Mouse (Mus musculus) left cerebral cortex, adult 2 months (tissue): ENCODE measurements around the gene Arnt2. TPM values are rescaled to one million over a fixed set of nuclear protein-coding genes. Genes with fewer than 3 reads are reported as not detected.

Experiments used
- DNase-seq, 2 experiments: peaks; one replicate each; pipeline ENCODE4 v3.0.0; 2021 to 2022; ENCODE audit warnings: low spot score in 2 of 2, mixed read lengths in 1 of 2; ENCODE audit errors: extremely low spot score in 1 of 2
- H3K27ac ChIP-seq: fragments of 200-600 bp; 2 replicates; pipeline ENCODE4 v1.8.1; 2022
- H3K4me3 ChIP-seq: fragments of 200-600 bp; 2 replicates; pipeline ENCODE4 v1.8.1; 2022
- CTCF ChIP-seq: fragments of 200-600 bp; IDR thresholded peaks from 2 replicates; pipeline ENCODE4 v1.8.1; 2022; ENCODE audit warnings: antibody characterized with exemption, mild to moderate bottlenecking, moderate library complexity
- intact Hi-C: fragments of 180-260 bp; cut with DNase I; formaldehyde crosslinking; loops from one replicate; pipeline ENCODE4 v1.15.1; 2025
- long read RNA-seq, 2 experiments: library from polyadenylated mRNA; stranded (forward); transcript quantifications; one replicate each; pipeline ENCODE4 v2.0.0; 2021; ENCODE audit warnings: borderline mapping rate in 2 of 2
- total RNA-seq, 2 experiments: library from RNA; stranded (reverse); gene quantifications; 2 replicates each; pipeline ENCODE4 v1.2.3; 2021

Arnt2 gene
- total RNA-seq: 100 to 1,000 TPM; 253 to 266 TPM
- long read RNA-seq, experiment 1, full-length matches to known transcripts: 98 of 285 reads
- long read RNA-seq, experiment 1, partial matches to known transcripts: 39 of 285 reads
- long read RNA-seq, experiment 1, other reads (novel, unspliced or antisense): 148 of 285 reads
- long read RNA-seq, experiment 2, full-length matches to known transcripts: 93 of 267 reads
- long read RNA-seq, experiment 2, partial matches to known transcripts: 32 of 267 reads
- long read RNA-seq, experiment 2, other reads (novel, unspliced or antisense): 142 of 267 reads

GRCm38 (mm10) chr7:84409896-84410521 is at the start of gene Arnt2:
TSS of gene Arnt2 (minus strand) at chr7:84410176.
- Histone ChIP-seq H3K27ac (peak within 1 kb of the TSS; percentile 98), H3K4me3 (peak within 1 kb of the TSS; percentile 83)
- DNase-seq: peak; percentile 74 to 81
- intact Hi-C loops: loop anchor here (2.0 kb wide), 2 partner anchors 37 to 39 kb away; no protein-coding TSS in a partner anchor
- no peak; the same call in 1 of the 2 replicates for TF ChIP-seq CTCF

GRCm38 (mm10) chr7:84451681-84452080 is 41.7 kb upstream of the Arnt2 start:
- DNase-seq: no peak

GRCm38 (mm10) chr7:84449066-84449465 is 39.1 kb upstream of the Arnt2 start:
- Histone ChIP-seq H3K4me3 (no peak overlapping the region), H3K27ac (peak overlapping the region; percentile 66)
- no peak for TF ChIP-seq CTCF
- peak; percentile 27 to 40 for DNase-seq
- intact Hi-C loops: loop anchor here (5.0 kb wide), 3 partner anchors 77 to 128 kb away; partner anchors contain the start of gene Gm2115

More at GRCm38 (mm10) chr7:84451681-84452080, 41.7 kb upstream of the Arnt2 start:
- no peak for TF ChIP-seq CTCF
- H3K27ac ChIP-seq: no peak overlapping the region
- H3K4me3 ChIP-seq: no peak overlapping the region
- intact Hi-C loops: no loop called here

GRCm38 (mm10) chr7:84448512-84448911 is 38.5 kb upstream of the Arnt2 start:
- Histone ChIP-seq H3K4me3 (no peak overlapping the region), H3K27ac (no peak overlapping the region; the same call in 1 of the 2 replicates)
- intact Hi-C loops: loop anchor here (5.0 kb wide), 3 partner anchors 76 to 129 kb away; partner anchors contain the start of gene Gm2115
- TF ChIP-seq CTCF: no peak
- no peak for DNase-seq

- Histone ChIP-seq H3K27ac (no peak overlapping the region), H3K4me3 (no peak overlapping the region)
- DNase-seq: no peak
- intact Hi-C loops: loop anchor here (2.0 to 5.0 kb wide), 5 partner anchors 39 to 129 kb away; partner anchors contain the start of gene Gm2115
- no peak for TF ChIP-seq CTCF
Measured at GRCm38 (mm10) chr7:84447740-84448435, 37.9 kb upstream of the Arnt2 start.

GRCm38 (mm10) chr7:84447060-84447459 is 37.1 kb upstream of the Arnt2 start:
- intact Hi-C loops: loop anchor here (2.0 to 5.0 kb wide), 5 partner anchors 38 to 130 kb away; partner anchors contain the start of gene Gm2115
- H3K27ac ChIP-seq: no peak overlapping the region
- DNase-seq: peak; percentile 59 to 60
- no peak; the same call in none of the 2 replicates for TF ChIP-seq CTCF
- no peak overlapping the region for H3K4me3 ChIP-seq

GRCm38 (mm10) chr7:84442343-84442911 is 32.5 kb upstream of the Arnt2 start:
- Histone ChIP-seq H3K27ac (no peak overlapping the region), H3K4me3 (no peak overlapping the region)
- TF ChIP-seq CTCF: no peak
- DNase-seq: no peak
- intact Hi-C loops: no loop called here

- no peak for DNase-seq
- Histone ChIP-seq H3K27ac (no peak overlapping the region), H3K4me3 (no peak overlapping the region)
- intact Hi-C loops: no loop called here
- no peak for TF ChIP-seq CTCF
Measured at GRCm38 (mm10) chr7:84439606-84440005, 29.6 kb upstream of the Arnt2 start.

- no peak overlapping the region for H3K4me3 ChIP-seq
- intact Hi-C loops: no loop called here
- H3K27ac ChIP-seq: no peak overlapping the region
- TF ChIP-seq CTCF: no peak
- DNase-seq: no peak
Measured at GRCm38 (mm10) chr7:84434901-84435300, 24.9 kb upstream of the Arnt2 start.

GRCm38 (mm10) chr7:84432151-84432550 is 22.2 kb upstream of the Arnt2 start:
- Histone ChIP-seq H3K4me3 (no peak overlapping the region), H3K27ac (peak overlapping the region; percentile 90)
- no peak for TF ChIP-seq CTCF
- intact Hi-C loops: no loop called here
- DNase-seq: peak in 1 of 2 experiments; percentile 41

- Histone ChIP-seq H3K4me3 (no peak overlapping the region), H3K27ac (no peak overlapping the region)
- DNase-seq: no peak
- intact Hi-C loops: no loop called here
- no peak for TF ChIP-seq CTCF
Measured at GRCm38 (mm10) chr7:84427221-84427620, 17.2 kb upstream of the Arnt2 start.
